Mouse (Mus musculus): ENCODE measurements around the gene Kifc3. TPM values are rescaled to one million over a fixed set of nuclear protein-coding genes. Genes with fewer than 3 reads are reported as not detected.
"Not testable (repeated sequence)": the region's sequence is repeated elsewhere in the genome, so short reads cannot be mapped to it uniquely, and the experiment has no call there.

The Kifc3 gene
- total and polyA plus RNA-seq, 2 experiments, result 6.8 to 28.3 TPM

- Histone ChIP-seq H3K4me1 (ENCODE audit: control insufficient read depth, insufficient read depth, low read length) (no peaks in the 10 kb centered on the region), H3K4me3 (ENCODE audit: insufficient read depth, low read depth, low read length) (no peak overlapping the region), H3K27ac (replicated peaks; ENCODE audit: insufficient read depth, low read depth, low read length) (no peak overlapping the region), H3K27me3 (ENCODE audit: control insufficient read depth, insufficient read depth, low read length) (no peaks in the 10 kb centered on the region), H3K79me2 (ENCODE audit: control insufficient read depth, insufficient read depth, low read length) (no peaks in the 10 kb centered on the region), H3K36me3 (ENCODE audit: control insufficient read depth, insufficient read depth, low read length) (no peaks in the 10 kb centered on the region), H3K9ac (ENCODE audit: low read depth, low read length) (no peak overlapping the region)
- TF ChIP-seq POLR2A (IDR thresholded peaks at IDR 0.05; ENCODE audit: extremely low read depth, insufficient read depth, low read length), result no peak
- TF ChIP-seq CTCF (IDR thresholded peaks at IDR 0.05; ENCODE audit: low read depth, low read length), result no peak
- no peak for DNase-seq (ENCODE audit: extremely low read depth, low read depth, low spot score)
- 65% methylated on average over 12 of the region's 12 CpGs for WGBS
These were observed 40.4 kb upstream of the Kifc3 start for GRCm38 (mm10) chr8:95242826-95243571.

- Histone ChIP-seq H3K27me3 (ENCODE audit: control insufficient read depth, insufficient read depth, low read length) (no peaks in the 10 kb centered on the region), H3K9ac (ENCODE audit: low read depth, low read length) (no peak overlapping the region), H3K4me3 (ENCODE audit: insufficient read depth, low read depth, low read length) (no peak overlapping the region), H3K27ac (replicated peaks; ENCODE audit: insufficient read depth, low read depth, low read length) (no peak overlapping the region), H3K79me2 (ENCODE audit: control insufficient read depth, insufficient read depth, low read length) (no peaks in the 10 kb centered on the region), H3K4me1 (ENCODE audit: control insufficient read depth, insufficient read depth, low read length) (no peaks in the 10 kb centered on the region), H3K36me3 (ENCODE audit: control insufficient read depth, insufficient read depth, low read length) (no peaks in the 10 kb centered on the region)
- no peak for DNase-seq (ENCODE audit: extremely low read depth, low read depth, low spot score)
- 85% methylated on average over 26 of the region's 26 CpGs for WGBS
- TF ChIP-seq POLR2A (IDR thresholded peaks at IDR 0.05; ENCODE audit: extremely low read depth, insufficient read depth, low read length) (no peak), CTCF (IDR thresholded peaks at IDR 0.05; ENCODE audit: low read depth, low read length) (no peak)
These were observed 39.6 kb upstream of the Kifc3 start for GRCm38 (mm10) chr8:95242099-95242825.

DNA sequence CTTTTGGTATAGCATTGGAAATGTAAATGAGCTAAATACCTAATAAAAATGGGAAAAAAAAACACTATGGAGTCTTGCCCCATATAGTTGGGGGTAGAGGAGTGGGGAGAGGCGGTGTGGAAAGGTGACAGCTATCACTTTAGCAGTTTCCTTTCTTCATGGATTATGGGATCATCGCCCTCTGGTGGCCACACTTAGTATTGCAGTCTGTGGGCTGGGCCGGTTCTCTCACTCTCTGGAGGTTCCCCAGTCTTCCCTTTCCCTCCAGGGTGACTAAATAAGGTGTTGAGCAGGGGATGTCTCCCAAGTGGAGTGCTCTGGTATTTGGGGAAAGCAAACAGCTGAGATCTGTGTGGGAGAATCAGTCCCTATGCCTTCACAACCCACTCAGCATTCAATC is 33.1 kb upstream of the Kifc3 start:
- Histone ChIP-seq H3K27me3 (ENCODE audit: control insufficient read depth, insufficient read depth, low read length) (no peaks in the 10 kb centered on the region), H3K79me2 (ENCODE audit: control insufficient read depth, insufficient read depth, low read length) (no peaks in the 10 kb centered on the region), H3K9ac (ENCODE audit: low read depth, low read length) (no peak overlapping the region), H3K27ac (replicated peaks; ENCODE audit: insufficient read depth, low read depth, low read length) (no peak overlapping the region), H3K4me3 (ENCODE audit: insufficient read depth, low read depth, low read length) (no peak overlapping the region), H3K36me3 (ENCODE audit: control insufficient read depth, insufficient read depth, low read length) (no peaks in the 10 kb centered on the region), H3K4me1 (ENCODE audit: control insufficient read depth, insufficient read depth, low read length) (no peaks in the 10 kb centered on the region)
- 9% methylated on average over 3 of the region's 3 CpGs for WGBS
- TF ChIP-seq CTCF (IDR thresholded peaks at IDR 0.05; ENCODE audit: low read depth, low read length) (peak; percentile 77), POLR2A (IDR thresholded peaks at IDR 0.05; ENCODE audit: extremely low read depth, insufficient read depth, low read length) (no peak)
- DNase-seq (ENCODE audit: extremely low read depth, low read depth, low spot score), result peak; percentile 18

- H3K9ac ChIP-seq (ENCODE audit: low read depth, low read length); H3K79me2 ChIP-seq (ENCODE audit: control insufficient read depth, insufficient read depth, low read length); DNase-seq (ENCODE audit: extremely low read depth, low read depth, low spot score); H3K4me1 ChIP-seq (ENCODE audit: control insufficient read depth, insufficient read depth, low read length); H3K27ac ChIP-seq (replicated peaks; ENCODE audit: insufficient read depth, low read depth, low read length); H3K27me3 ChIP-seq (ENCODE audit: control insufficient read depth, insufficient read depth, low read length); H3K36me3 ChIP-seq (ENCODE audit: control insufficient read depth, insufficient read depth, low read length); H3K4me3 ChIP-seq (ENCODE audit: insufficient read depth, low read depth, low read length): not testable (repeated sequence)
- WGBS, result 93% methylated on average over 9 of the region's 9 CpGs
These were observed 27.5 kb upstream of the Kifc3 start for GRCm38 (mm10) chr8:95230086-95230485.

- no peak for DNase-seq (ENCODE audit: extremely low read depth, low read depth, low spot score)
- Histone ChIP-seq H3K4me1 (ENCODE audit: control insufficient read depth, insufficient read depth, low read length) (no peaks in the 10 kb centered on the region), H3K27ac (replicated peaks; ENCODE audit: insufficient read depth, low read depth, low read length) (no peak overlapping the region), H3K36me3 (ENCODE audit: control insufficient read depth, insufficient read depth, low read length) (no peaks in the 10 kb centered on the region), H3K79me2 (ENCODE audit: control insufficient read depth, insufficient read depth, low read length) (no peaks in the 10 kb centered on the region), H3K27me3 (ENCODE audit: control insufficient read depth, insufficient read depth, low read length) (no peaks in the 10 kb centered on the region), H3K9ac (ENCODE audit: low read depth, low read length) (no peak overlapping the region), H3K4me3 (ENCODE audit: insufficient read depth, low read depth, low read length) (no peak overlapping the region)
- TF ChIP-seq POLR2A (IDR thresholded peaks at IDR 0.05; ENCODE audit: extremely low read depth, insufficient read depth, low read length) (no peak), CTCF (IDR thresholded peaks at IDR 0.05; ENCODE audit: low read depth, low read length) (no peak)
- WGBS, result 75% methylated on average over 2 of the region's 2 CpGs
These were observed 24.5 kb upstream of the Kifc3 start for GRCm38 (mm10) chr8:95227151-95227468.

Measured in liver, adult 2 months (tissue).